Mouse (Mus musculus): ENCODE data around the gene Anks1b. TPM values are rescaled to one million over a fixed set of nuclear protein-coding genes. Genes with fewer than 3 reads are reported as not detected.

Gene Anks1b
- polyA plus RNA-seq, 1 experiment, result 0.19 TPM

DNA sequence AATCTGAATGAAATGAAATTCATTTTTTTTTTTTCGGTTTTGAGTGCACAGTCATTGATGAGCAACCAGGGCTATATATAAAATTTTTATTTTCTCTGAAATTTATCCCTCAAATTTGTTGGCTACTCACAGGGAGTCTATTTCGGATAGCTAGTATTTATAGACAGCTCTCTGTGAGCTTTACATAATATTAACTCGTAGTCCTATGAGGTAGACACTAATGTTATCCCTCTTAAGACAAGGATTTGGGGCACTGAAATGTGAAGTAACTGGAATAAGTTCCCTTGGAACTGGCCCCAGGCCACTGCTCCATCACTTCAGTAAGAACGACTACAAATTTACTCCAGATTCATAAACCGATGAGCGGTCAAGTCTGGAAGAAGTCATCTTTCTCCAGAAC lies 977.8 kb downstream of the Anks1b start:
- DNase-seq (ENCODE audit: low read depth in 1 of 2, low spot score in 2 of 2), result no peak
- H3K4me3 ChIP-seq (ENCODE audit: extremely low read depth, insufficient read depth, insufficient read length), result no peak overlapping the region
- 91% methylated on average over 6 of the region's 6 CpGs for WGBS

DNA sequence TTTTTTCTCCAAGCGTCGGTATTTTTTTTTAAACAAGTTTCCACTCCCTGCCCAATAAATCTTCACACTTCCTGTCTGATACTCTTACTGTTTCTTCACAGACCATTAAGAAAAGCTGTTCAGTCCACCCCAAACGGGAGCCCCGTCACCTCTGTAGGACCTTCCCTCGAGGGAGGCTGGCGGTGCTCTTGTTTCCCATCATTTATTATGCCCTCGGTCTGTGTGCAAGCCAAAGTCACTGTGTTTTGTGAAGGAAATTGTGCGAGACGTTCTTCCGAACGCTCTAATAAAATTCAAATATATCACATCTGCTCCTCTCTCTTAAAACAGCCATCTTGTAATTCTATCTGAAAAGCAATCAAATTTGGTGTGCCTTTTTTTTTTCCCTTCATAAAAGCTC lies 978.7 kb downstream of the Anks1b start:
- 60% methylated on average over 11 of the region's 11 CpGs for WGBS

More for the DNA sequence above, 977.8 kb downstream of the Anks1b start:
- TF ChIP-seq POLR2A (IDR thresholded peaks at IDR 0.05; ENCODE audit: low read depth, low read length) (no peak), CTCF (IDR thresholded peaks at IDR 0.05; ENCODE audit: extremely low read depth, insufficient read depth, insufficient read length, insufficient replicate concordance) (no peak)
- Histone ChIP-seq H3K27me3 (ENCODE audit: control insufficient read depth, insufficient read depth, low read length) (no peaks in the 10 kb centered on the region), H3K4me1 (ENCODE audit: control insufficient read depth, insufficient read depth, insufficient read length) (no peaks in the 10 kb centered on the region), H3K36me3 (ENCODE audit: control insufficient read depth, insufficient read depth, low read length) (no peaks in the 10 kb centered on the region), H3K27ac (ENCODE audit: insufficient read depth, low read length) (no peak overlapping the region)

DNA sequence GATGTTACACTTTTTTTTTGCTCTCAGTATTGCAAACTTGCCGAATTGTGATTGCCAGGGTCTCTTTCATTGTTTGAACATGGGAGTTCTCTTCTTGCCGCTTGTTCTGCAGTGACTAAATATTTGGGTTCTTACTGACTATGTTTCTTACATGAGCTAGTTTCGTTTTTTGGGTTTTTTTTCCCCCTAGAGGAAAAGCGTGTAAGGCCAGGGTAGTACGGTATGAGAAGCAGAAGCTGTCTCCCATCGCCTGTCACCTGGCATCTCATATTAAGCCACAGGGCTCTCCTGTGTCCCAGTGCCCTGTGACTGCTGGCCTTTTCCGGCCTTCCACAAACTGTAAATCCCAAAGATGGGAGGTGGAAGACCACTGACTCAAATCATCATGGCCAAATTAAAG lies 979.1 kb downstream of the Anks1b start:
- no peaks in the 10 kb centered on the region for H3K4me1 ChIP-seq (ENCODE audit: control insufficient read depth, insufficient read depth, insufficient read length)
- H3K27ac ChIP-seq (ENCODE audit: insufficient read depth, low read length), result no peak overlapping the region
- no peaks in the 10 kb centered on the region for H3K36me3 ChIP-seq (ENCODE audit: control insufficient read depth, insufficient read depth, low read length)
- 84% methylated on average over 7 of the region's 7 CpGs for WGBS
- TF ChIP-seq POLR2A (IDR thresholded peaks at IDR 0.05; ENCODE audit: low read depth, low read length) (no peak), CTCF (IDR thresholded peaks at IDR 0.05; ENCODE audit: extremely low read depth, insufficient read depth, insufficient read length, insufficient replicate concordance) (no peak)
- DNase-seq (ENCODE audit: low read depth in 1 of 2, low spot score in 2 of 2), result no peak
- no peak overlapping the region for H3K4me3 ChIP-seq (ENCODE audit: extremely low read depth, insufficient read depth, insufficient read length)
- no peaks in the 10 kb centered on the region for H3K27me3 ChIP-seq (ENCODE audit: control insufficient read depth, insufficient read depth, low read length)

More for the DNA sequence above, 978.7 kb downstream of the Anks1b start:
- Histone ChIP-seq H3K27me3 (ENCODE audit: control insufficient read depth, insufficient read depth, low read length) (no peaks in the 10 kb centered on the region), H3K27ac (ENCODE audit: insufficient read depth, low read length) (no peak overlapping the region), H3K36me3 (ENCODE audit: control insufficient read depth, insufficient read depth, low read length) (no peaks in the 10 kb centered on the region), H3K4me3 (ENCODE audit: extremely low read depth, insufficient read depth, insufficient read length) (no peak overlapping the region), H3K4me1 (ENCODE audit: control insufficient read depth, insufficient read depth, insufficient read length) (no peaks in the 10 kb centered on the region)
- DNase-seq (ENCODE audit: low read depth in 1 of 2, low spot score in 2 of 2), result no peak
- TF ChIP-seq POLR2A (IDR thresholded peaks at IDR 0.05; ENCODE audit: low read depth, low read length), result no peak
- TF ChIP-seq CTCF (IDR thresholded peaks at IDR 0.05; ENCODE audit: extremely low read depth, insufficient read depth, insufficient read length, insufficient replicate concordance), result no peak

DNA sequence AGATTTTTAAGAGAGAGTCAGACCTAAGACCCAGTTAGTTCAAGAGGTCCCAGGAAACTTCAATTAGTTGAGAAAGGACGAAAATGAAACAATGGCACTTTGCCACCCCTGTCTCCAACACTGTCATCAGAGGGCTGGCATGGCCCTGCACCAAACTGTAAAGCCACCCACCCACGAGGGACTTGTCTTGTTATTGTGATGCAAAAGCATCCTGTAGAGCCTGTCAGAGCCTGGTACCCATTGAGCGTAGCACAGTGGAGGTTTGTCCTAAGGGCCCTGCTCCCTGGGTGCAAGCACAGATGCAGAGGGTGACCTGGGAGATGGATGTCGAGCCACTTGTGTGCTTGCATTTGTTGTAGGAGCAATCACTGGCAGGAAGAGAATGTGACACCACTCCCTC lies 983.4 kb downstream of the Anks1b start:
- Histone ChIP-seq H3K36me3 (ENCODE audit: control insufficient read depth, insufficient read depth, low read length) (no peaks in the 10 kb centered on the region), H3K4me3 (ENCODE audit: extremely low read depth, insufficient read depth, insufficient read length) (no peak overlapping the region), H3K27ac (ENCODE audit: insufficient read depth, low read length) (no peak overlapping the region), H3K4me1 (ENCODE audit: control insufficient read depth, insufficient read depth, insufficient read length) (no peaks in the 10 kb centered on the region), H3K27me3 (ENCODE audit: control insufficient read depth, insufficient read depth, low read length) (no peaks in the 10 kb centered on the region)
- TF ChIP-seq POLR2A (IDR thresholded peaks at IDR 0.05; ENCODE audit: low read depth, low read length), result no peak
- 47% methylated on average over 4 of the region's 4 CpGs for WGBS
- no peak for DNase-seq (ENCODE audit: low read depth in 1 of 2, low spot score in 2 of 2)

DNA sequence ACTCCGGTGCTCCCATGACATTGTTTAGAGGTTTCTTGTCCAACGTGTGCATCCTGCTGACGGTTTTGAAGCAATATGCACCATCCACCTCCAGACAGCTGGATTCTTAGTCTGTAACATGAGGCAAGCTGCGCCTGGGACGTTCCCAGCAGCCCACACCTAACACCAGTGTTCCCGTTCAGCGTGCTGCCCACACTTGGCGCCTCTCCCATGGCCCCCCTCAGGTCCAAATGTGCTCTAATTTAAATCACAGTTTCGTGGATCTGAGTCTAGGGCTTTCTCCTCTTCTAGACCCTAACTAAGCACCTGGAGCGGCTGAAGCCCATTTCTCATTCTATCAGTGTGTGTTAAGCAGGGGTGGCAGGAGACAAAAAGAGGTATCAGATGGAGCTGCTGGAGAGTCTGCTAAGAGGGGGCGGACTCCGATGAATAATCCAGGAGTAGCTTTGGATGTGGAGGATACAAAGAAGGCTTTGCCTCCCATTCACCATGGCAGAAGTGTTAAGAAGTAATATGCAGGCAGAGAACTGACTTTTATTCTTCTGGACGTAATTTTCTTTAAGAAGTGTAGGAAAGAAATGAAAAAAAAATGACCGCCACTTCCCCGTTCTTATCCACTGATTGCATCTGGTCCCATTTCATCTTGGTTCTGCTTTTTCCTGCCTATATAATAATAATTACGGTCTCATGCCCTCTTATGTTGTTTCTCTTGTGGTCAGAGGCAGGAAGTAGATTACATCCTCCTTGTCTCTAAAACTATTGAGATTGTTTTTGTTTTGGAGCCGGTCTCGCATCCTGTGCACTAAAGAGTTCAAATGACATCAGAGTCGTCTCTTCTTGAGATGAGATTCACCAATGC lies 986.6 kb downstream of the Anks1b start:
- Histone ChIP-seq H3K4me1 (ENCODE audit: control insufficient read depth, insufficient read depth, insufficient read length) (no peaks in the 10 kb centered on the region), H3K4me3 (ENCODE audit: extremely low read depth, insufficient read depth, insufficient read length) (no peak overlapping the region), H3K36me3 (ENCODE audit: control insufficient read depth, insufficient read depth, low read length) (no peaks in the 10 kb centered on the region), H3K27ac (ENCODE audit: insufficient read depth, low read length) (no peak overlapping the region), H3K27me3 (ENCODE audit: control insufficient read depth, insufficient read depth, low read length) (no peaks in the 10 kb centered on the region)
- 56% methylated on average over 19 of the region's 19 CpGs for WGBS
- TF ChIP-seq CTCF (IDR thresholded peaks at IDR 0.05; ENCODE audit: extremely low read depth, insufficient read depth, insufficient read length, insufficient replicate concordance) (no peak), POLR2A (IDR thresholded peaks at IDR 0.05; ENCODE audit: low read depth, low read length) (no peak)
- no peak for DNase-seq (ENCODE audit: low read depth in 1 of 2, low spot score in 2 of 2)

DNA sequence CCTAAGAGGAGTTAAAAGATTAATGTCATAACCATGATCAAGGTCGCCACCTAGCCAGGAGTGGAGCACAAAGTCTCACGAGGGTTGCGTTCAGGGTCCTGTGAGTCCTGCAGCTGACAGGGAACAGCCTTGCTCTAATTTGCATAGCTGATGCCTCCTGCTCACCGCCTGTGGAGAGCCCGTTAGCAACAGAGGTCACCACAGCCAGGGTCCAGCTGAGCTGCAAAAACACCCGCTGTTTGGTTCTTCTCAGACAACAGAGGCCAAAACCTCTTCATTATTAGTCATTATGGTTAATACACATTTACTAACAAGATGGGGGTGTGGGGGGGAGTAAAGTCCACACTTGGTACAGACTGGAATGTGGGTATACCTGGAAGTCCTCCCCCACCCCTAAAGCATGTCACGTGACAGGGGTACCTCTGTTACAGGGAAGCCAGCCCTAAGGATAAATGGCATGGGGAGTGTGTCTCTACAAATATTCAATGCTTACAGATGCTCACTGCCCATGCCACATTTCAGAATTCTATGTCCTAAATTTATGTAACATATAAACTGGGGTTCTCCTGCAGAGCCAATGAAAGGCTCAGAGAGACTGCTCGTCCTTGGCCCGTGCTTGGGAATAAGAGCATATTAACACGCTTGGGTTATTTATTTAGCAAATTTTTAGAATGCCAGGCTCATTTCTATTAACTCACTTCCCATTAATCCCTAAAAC lies 990.7 kb downstream of the Anks1b start:
- 40% methylated on average over 10 of the region's 10 CpGs for WGBS
- Histone ChIP-seq H3K27ac (ENCODE audit: insufficient read depth, low read length) (no peak overlapping the region), H3K27me3 (ENCODE audit: control insufficient read depth, insufficient read depth, low read length) (no peaks in the 10 kb centered on the region), H3K4me3 (ENCODE audit: extremely low read depth, insufficient read depth, insufficient read length) (no peak overlapping the region), H3K36me3 (ENCODE audit: control insufficient read depth, insufficient read depth, low read length) (no peaks in the 10 kb centered on the region), H3K4me1 (ENCODE audit: control insufficient read depth, insufficient read depth, insufficient read length) (no peaks in the 10 kb centered on the region)
- DNase-seq (ENCODE audit: low read depth in 1 of 2, low spot score in 2 of 2), result no peak
- no peak for TF ChIP-seq CTCF (IDR thresholded peaks at IDR 0.05; ENCODE audit: extremely low read depth, insufficient read depth, insufficient read length, insufficient replicate concordance)
- TF ChIP-seq POLR2A (IDR thresholded peaks at IDR 0.05; ENCODE audit: low read depth, low read length), result no peak

DNA sequence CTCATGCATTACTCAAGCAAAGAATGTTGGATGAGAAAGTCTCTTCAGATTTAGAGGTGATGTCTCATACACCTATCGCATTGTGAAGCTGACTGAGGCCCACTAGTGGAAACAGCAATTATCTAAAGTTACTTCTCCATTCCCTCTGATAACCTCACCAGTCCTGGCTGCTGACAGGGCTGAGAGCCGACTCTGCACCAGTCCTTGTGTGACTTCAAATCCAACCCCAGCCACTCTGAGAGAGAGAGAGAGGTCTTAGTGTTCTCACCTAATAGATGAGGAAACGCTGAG lies 991.2 kb downstream of the Anks1b start:
- Histone ChIP-seq H3K27ac (ENCODE audit: insufficient read depth, low read length) (no peak overlapping the region), H3K4me1 (ENCODE audit: control insufficient read depth, insufficient read depth, insufficient read length) (no peaks in the 10 kb centered on the region), H3K4me3 (ENCODE audit: extremely low read depth, insufficient read depth, insufficient read length) (no peak overlapping the region), H3K36me3 (ENCODE audit: control insufficient read depth, insufficient read depth, low read length) (no peaks in the 10 kb centered on the region), H3K27me3 (ENCODE audit: control insufficient read depth, insufficient read depth, low read length) (no peaks in the 10 kb centered on the region)
- DNase-seq (ENCODE audit: low read depth in 1 of 2, low spot score in 2 of 2), result no peak
- 26% methylated on average over 3 of the region's 3 CpGs for WGBS
- TF ChIP-seq POLR2A (IDR thresholded peaks at IDR 0.05; ENCODE audit: low read depth, low read length) (no peak), CTCF (IDR thresholded peaks at IDR 0.05; ENCODE audit: extremely low read depth, insufficient read depth, insufficient read length, insufficient replicate concordance) (no peak)
